ENCODE assay signal across 26 mouse cellular contexts in genomic region chr4:33908786-33909185, GRCm38 (mm10). TPM values are rescaled to one million over a fixed set of nuclear protein-coding genes. Genes with fewer than 3 reads are reported as not detected.
"Had no signal": no experiment of that assay in that cellular context is flagged by ENCODE, and none has a peak within 500 bp of the region (broad histone marks: within the 10 kb centered on the region; RNA-seq: fewer than 3 reads in every experiment).

No protein-coding gene starts in this region.

- H3K4me3 ChIP-seq: gastrocnemius, adult 2 months; heart, embryonic 10.5 days; heart, embryonic 12.5 days; hindbrain, embryonic 10.5 days; hindbrain, embryonic 12.5 days; limb, embryonic 13.5 days; limb, embryonic 15.5 days; liver, embryonic 12.5 days had no signal

- DNase-seq: gastrocnemius, adult 2 months; gastrocnemius, postnatal 10 days; gastrocnemius, postnatal 25 days; heart, adult 18-20 months; heart, postnatal 10 days; heart, postnatal 4 days; kidney, adult 18-20 months; kidney, adult 8-10 months; kidney, postnatal 10 days; kidney, postnatal 25 days; layer of hippocampus, adult 9-11 months; layer of hippocampus, postnatal 36 days; left cerebral cortex, postnatal 4 days had no signal

- H3K27ac ChIP-seq: gastrocnemius, adult 2 months; heart, embryonic 10.5 days; hindbrain, embryonic 10.5 days; hindbrain, embryonic 12.5 days; hindbrain, embryonic 14.5 days; limb, embryonic 13.5 days; limb, embryonic 15.5 days; liver, embryonic 12.5 days; liver, embryonic 14.5 days had no signal

- H3K9me3 ChIP-seq: heart, embryonic 10.5 days; heart, embryonic 12.5 days; hindbrain, embryonic 10.5 days; hindbrain, embryonic 12.5 days; limb, embryonic 13.5 days; limb, embryonic 15.5 days; liver, embryonic 12.5 days had no signal

- H3K9ac ChIP-seq: heart, embryonic 12.5 days; hindbrain, embryonic 12.5 days; hindbrain, embryonic 14.5 days; limb, embryonic 13.5 days; limb, embryonic 15.5 days; liver, embryonic 12.5 days; liver, embryonic 14.5 days had no signal

- H3K36me3 ChIP-seq: heart, embryonic 10.5 days; heart, embryonic 12.5 days; hindbrain, embryonic 10.5 days; hindbrain, embryonic 12.5 days; limb, embryonic 13.5 days; limb, embryonic 15.5 days; liver, embryonic 12.5 days had no signal

- ATAC-seq: hindbrain, embryonic 16.5 days; inflammation-experienced regulatory T-cells, adult 6 months; intestine, postnatal 0 days; liver, embryonic 12.5 days had no signal

- H3K4me1 ChIP-seq: heart, embryonic 10.5 days; heart, embryonic 12.5 days; hindbrain, embryonic 10.5 days; hindbrain, embryonic 12.5 days; limb, embryonic 13.5 days; limb, embryonic 15.5 days; liver, embryonic 12.5 days had no signal

- H3K27me3 ChIP-seq: heart, embryonic 12.5 days; hindbrain, embryonic 12.5 days; limb, embryonic 13.5 days; limb, embryonic 15.5 days; liver, embryonic 12.5 days had no signal

- H3K4me2 ChIP-seq: heart, embryonic 12.5 days; hindbrain, embryonic 12.5 days; hindbrain, embryonic 14.5 days; limb, embryonic 13.5 days; limb, embryonic 15.5 days; liver, embryonic 12.5 days had no signal

RNA-seq across cellular contexts. Expression of gene Cnr1, which starts 15.6 kb away (rescaled TPM):
- polyA plus RNA-seq: inflammation-experienced regulatory T-cells, adult 6 months; liver, adult 2 months had no signal
